Mouse (Mus musculus): Measurements from ENCODE around the gene Cct3.
"Not testable (repeated sequence)": the region's sequence is repeated elsewhere in the genome, so short reads cannot be mapped to it uniquely, and the experiment has no call there.

Cct3 gene

GRCm38 (mm10) chr3:88291970-88292369 lies 4.9 kb upstream of the Cct3 start:
- peak in 1 of 2 experiments; percentile 15 for DNase-seq (ENCODE audit: low spot score in 2 of 2)

- not testable (repeated sequence) for DNase-seq (ENCODE audit: low spot score in 2 of 2)
Observed at GRCm38 (mm10) chr3:88295272-88295671, 1.6 kb upstream of the Cct3 start.

GRCm38 (mm10) chr3:88296110-88296560 lies 781 bp upstream of the Cct3 start:
- DNase-seq (ENCODE audit: low spot score in 2 of 2) = no peak

GRCm38 (mm10) chr3:88297321-88297851 lies 470 bp downstream of the Cct3 start:
- no peak for DNase-seq (ENCODE audit: low spot score in 2 of 2)

- no peak for DNase-seq (ENCODE audit: low spot score in 2 of 2)
Observed at GRCm38 (mm10) chr3:88299172-88299571, 2.3 kb downstream of the Cct3 start.

GRCm38 (mm10) chr3:88324951-88325405 lies 28.1 kb downstream of the Cct3 start, which contains the start of gene Glmp:
Gene Glmp, plus strand, starts transcription at chr3:88325023.
- DNase-seq (ENCODE audit: low spot score in 2 of 2) = peak in 1 of 2 experiments; percentile 30

- DNase-seq (ENCODE audit: low spot score in 2 of 2) = no peak
Observed at GRCm38 (mm10) chr3:88328956-88329355, 32.0 kb downstream of the Cct3 start.

GRCm38 (mm10) chr3:88331282-88331681 lies 34.4 kb downstream of the Cct3 start:
- no peak for DNase-seq (ENCODE audit: low spot score in 2 of 2)

GRCm38 (mm10) chr3:88334029-88334658 lies 37.2 kb downstream of the Cct3 start:
- DNase-seq (ENCODE audit: low spot score in 2 of 2) = no peak

- DNase-seq (ENCODE audit: low spot score in 2 of 2) = no peak
Observed at GRCm38 (mm10) chr3:88334902-88335435, 38.1 kb downstream of the Cct3 start.

- DNase-seq (ENCODE audit: low spot score in 2 of 2) = no peak
Observed at GRCm38 (mm10) chr3:88335436-88336053, 38.6 kb downstream of the Cct3 start.

GRCm38 (mm10) chr3:88336058-88337013 lies 39.4 kb downstream of the Cct3 start, which contains the start of the genes Tmem79 and Smg5:
Gene Tmem79, minus strand, starts transcription at chr3:88336148.
Gene Smg5, plus strand, starts transcription at chr3:88336260.
- DNase-seq (ENCODE audit: low spot score in 2 of 2) = peak; percentile 88 to 95

GRCm38 (mm10) chr3:88337367-88338020 lies 40.6 kb downstream of the Cct3 start:
- DNase-seq (ENCODE audit: low spot score in 2 of 2) = no peak

- no peak for DNase-seq (ENCODE audit: low spot score in 2 of 2)
Observed at GRCm38 (mm10) chr3:88338316-88338715, 41.4 kb downstream of the Cct3 start.

GRCm38 (mm10) chr3:88339006-88339405 lies 42.1 kb downstream of the Cct3 start:
- no peak for DNase-seq (ENCODE audit: low spot score in 2 of 2)

- DNase-seq (ENCODE audit: low spot score in 2 of 2) = no peak
Observed at GRCm38 (mm10) chr3:88350732-88351131, 53.8 kb downstream of the Cct3 start.

- no peak for DNase-seq (ENCODE audit: low spot score in 2 of 2)
Observed at GRCm38 (mm10) chr3:88352907-88353306, 56.0 kb downstream of the Cct3 start.

- no peak for DNase-seq (ENCODE audit: low spot score in 2 of 2)
Observed at GRCm38 (mm10) chr3:88354396-88355165, 57.7 kb downstream of the Cct3 start.

- DNase-seq (ENCODE audit: low spot score in 2 of 2) = no peak
Observed at GRCm38 (mm10) chr3:88359584-88359983, 62.7 kb downstream of the Cct3 start.

GRCm38 (mm10) chr3:88359989-88360388 lies 63.1 kb downstream of the Cct3 start:
- no peak for DNase-seq (ENCODE audit: low spot score in 2 of 2)

Data from cerebellum, postnatal 4 days (tissue).